Mouse (Mus musculus) stomach, postnatal 0 days (tissue): ENCODE measurements around the gene C1qtnf6.

ENCODE experiments used
- CTCF ChIP-seq: IDR thresholded peaks from 2 replicates; pipeline ENCODE4 v1.5.1; 2016; ENCODE audit warnings: antibody characterized with exemption, low read depth, mild to moderate bottlenecking, moderate library complexity
- EP300 ChIP-seq: optimal IDR thresholded peaks from 2 replicates; pipeline ENCODE3; 2016; ENCODE audit warnings: antibody characterized with exemption

DNA sequence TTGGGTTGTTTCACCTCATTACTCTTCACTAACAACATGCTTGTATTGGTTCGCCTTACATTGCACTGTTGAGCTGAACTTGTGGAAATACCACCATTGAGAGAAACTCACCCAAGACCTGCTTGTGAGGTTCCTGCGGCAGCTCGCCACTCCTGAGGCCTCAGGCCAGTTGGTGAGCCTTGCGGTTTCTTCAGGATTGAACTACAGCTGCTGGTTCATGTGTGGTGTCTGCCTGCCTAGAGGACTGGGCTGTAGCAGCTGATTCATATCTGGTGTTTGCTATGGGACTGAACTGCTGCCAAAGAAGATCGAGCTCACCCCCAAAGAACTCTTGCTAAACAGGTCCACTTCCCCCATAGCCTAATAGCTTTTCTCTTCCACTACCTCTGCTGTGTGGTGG is 26.4 kb downstream of the C1qtnf6 start:
- TF ChIP-seq EP300: no peak
- TF ChIP-seq CTCF: no peak
